Mouse (Mus musculus) stomach, postnatal 0 days (tissue): ENCODE data around the gene Gtf3c5.

Experiments
- CTCF ChIP-seq: IDR thresholded peaks from 2 replicates; pipeline ENCODE4 v1.5.1; 2016; ENCODE audit warnings: antibody characterized with exemption, low read depth, mild to moderate bottlenecking, moderate library complexity
- EP300 ChIP-seq: optimal IDR thresholded peaks from 2 replicates; pipeline ENCODE3; 2016; ENCODE audit warnings: antibody characterized with exemption

GRCm38 (mm10) chr2:28596021-28596420, 12.5 kb upstream of the Gtf3c5 start:
- TF ChIP-seq CTCF (no peak), EP300 (no peak)
